Mouse (Mus musculus): ENCODE results near the gene Clstn1. TPM values are rescaled to one million over a fixed set of nuclear protein-coding genes. Genes with fewer than 3 reads are reported as not detected.

Gene Clstn1
- total RNA-seq (2012; rRNA removed): 19.3 and 26.6 TPM in 2 replicates
- 1 to 10 TPM in 1 of 2 experiments, not detected in 1; 6.1 TPM for polyA plus RNA-seq (2012; ENCODE audit: insufficient read depth in 1 of 2, insufficient read length in 2 of 2, low read depth in 1 of 2, low replicate concordance in 2 of 2, missing spikeins in 1 of 2)

DNA sequence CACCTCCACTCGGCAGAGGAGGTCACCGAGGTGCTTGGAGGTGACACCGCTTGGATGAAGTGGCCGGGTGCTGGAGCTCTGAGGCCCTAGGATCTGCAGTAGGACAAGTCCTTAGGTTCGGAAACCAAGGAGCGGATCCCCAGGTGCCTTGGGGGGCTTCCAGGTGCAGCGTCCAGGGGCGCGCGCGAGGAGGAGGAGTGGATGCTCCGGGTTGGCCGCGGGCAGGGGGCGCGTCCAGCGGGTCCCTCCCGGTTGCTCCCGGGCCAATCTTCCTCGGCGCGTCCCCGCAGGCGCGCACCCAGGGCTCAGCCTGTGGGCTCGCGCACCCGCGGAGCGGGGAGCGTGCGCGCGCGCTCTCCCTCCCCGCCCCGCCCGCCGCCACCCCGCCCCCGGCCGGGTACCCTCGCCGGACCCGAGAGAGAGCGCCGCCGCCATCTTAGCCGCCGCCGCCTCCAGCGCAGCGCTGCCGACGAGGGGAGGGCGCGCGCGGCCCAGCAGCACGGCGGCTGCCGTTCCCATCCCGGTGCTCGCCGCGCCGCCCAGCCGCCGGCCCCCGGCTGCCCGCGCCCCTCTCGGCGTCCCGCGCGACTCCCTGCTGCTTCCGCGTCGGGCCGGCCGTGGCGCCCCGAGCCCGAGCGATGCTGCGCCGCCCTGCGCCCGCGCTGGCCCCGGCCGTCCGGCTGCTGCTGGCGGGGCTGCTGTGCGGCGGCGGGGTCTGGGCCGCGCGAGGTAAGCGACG, at the start of gene Clstn1:
TSS of gene Clstn1 (plus strand) at position 425 of the 739 bp plus-strand sequence.
- DNase-seq (ENCODE audit: low read depth, low spot score): no peak
- H3K27me3 ChIP-seq (ENCODE audit: control insufficient read depth in 1 of 2, insufficient read depth in 2 of 2, low read length in 2 of 2): peaks cover 0 to 2% of the 10 kb centered on the region in 2 experiments; a peak in 2 of 4 replicates
- TF ChIP-seq HCFC1 (IDR thresholded peaks at IDR 0.05; ENCODE audit: low read depth, low read length) (no peak), ELF1 (IDR thresholded peaks at IDR 0.05; ENCODE audit: low read depth, low read length) (no peak), POLR2A (IDR thresholded peaks at IDR 0.05; ENCODE audit: control insufficient read depth in 1 of 2, insufficient read depth in 1 of 2, low read depth in 1 of 2, low read length in 2 of 2, poor library complexity in 1 of 2) (no peak), CHD2 (IDR thresholded peaks at IDR 0.05; ENCODE audit: low read length) (no peak), ZNF384 (IDR thresholded peaks at IDR 0.05; ENCODE audit: low read depth, low read length) (no peak), POLR2AphosphoS5 (IDR thresholded peaks at IDR 0.05; ENCODE audit: borderline replicate concordance, low read depth, low read length) (no peak), ZKSCAN1 (IDR thresholded peaks at IDR 0.05; ENCODE audit: low read depth, low read length) (no peak), UBTF (IDR thresholded peaks at IDR 0.05; ENCODE audit: borderline replicate concordance, insufficient read depth, low read depth, low read length) (no peak), KAT2A (conservative IDR thresholded peaks at IDR 0.05; ENCODE audit: low read depth, low read length) (no peak), MEF2A (IDR thresholded peaks at IDR 0.05; ENCODE audit: extremely low read depth, insufficient replicate concordance, low read depth, low read length, poor library complexity, severe bottlenecking) (no peak), POLR2AphosphoS2 (IDR thresholded peaks at IDR 0.05; ENCODE audit: low read length) (no peak), ETS1 (IDR thresholded peaks at IDR 0.05; ENCODE audit: low read depth, low read length) (no peak), RCOR1 (IDR thresholded peaks at IDR 0.05; ENCODE audit: low read depth, low read length) (no peak), GATA1 (IDR thresholded peaks at IDR 0.05; ENCODE audit: low read depth, low read length) (no peak), EP300 (IDR thresholded peaks at IDR 0.05; ENCODE audit: low read depth in 1 of 2, low read length in 2 of 2) (no peak), TAL1 (IDR thresholded peaks at IDR 0.05; ENCODE audit: low read length) (no peak)
- H3K4me3 ChIP-seq (ENCODE audit: control insufficient read depth in 1 of 2, insufficient read depth in 1 of 2, low read depth in 2 of 2, low read length in 2 of 2): no peak within 1 kb of the TSS
- H3K27ac ChIP-seq (ENCODE audit: control insufficient read depth, low read depth, low read length): no peak within 1 kb of the TSS
- H3K36me3 ChIP-seq (ENCODE audit: control insufficient read depth in 1 of 2, insufficient read depth in 2 of 2, low read length in 2 of 2): no peaks in the 10 kb centered on the region
- H3K4me1 ChIP-seq (ENCODE audit: control insufficient read depth in 1 of 2, insufficient read depth in 2 of 2, low read length in 2 of 2): no peaks in the 10 kb centered on the region
- H3K9ac ChIP-seq (ENCODE audit: control insufficient read depth, low read depth, low read length, poor library complexity, severe bottlenecking): no peak within 1 kb of the TSS
- no peaks in the 10 kb centered on the region for H3K9me3 ChIP-seq (replicated peaks; ENCODE audit: insufficient read depth, low read length)
- H3K79me2 ChIP-seq (ENCODE audit: control insufficient read depth, insufficient read depth, low read length, poor library complexity): no peaks in the 10 kb centered on the region

- DNase-seq (ENCODE audit: low read depth, low spot score): no peak
- H3K27me3 ChIP-seq (ENCODE audit: control insufficient read depth in 1 of 2, insufficient read depth in 2 of 2, low read length in 2 of 2): no peaks in the 10 kb centered on the region
- no peaks in the 10 kb centered on the region for H3K4me1 ChIP-seq (ENCODE audit: control insufficient read depth in 1 of 2, insufficient read depth in 2 of 2, low read length in 2 of 2)
- no peaks in the 10 kb centered on the region for H3K9me3 ChIP-seq (replicated peaks; ENCODE audit: insufficient read depth, low read length)
- TF ChIP-seq MAX (IDR thresholded peaks at IDR 0.05; ENCODE audit: low read length) (no peak), HCFC1 (IDR thresholded peaks at IDR 0.05; ENCODE audit: low read depth, low read length) (no peak), MXI1 (IDR thresholded peaks at IDR 0.05; ENCODE audit: low read depth, low read length) (no peak), RAD21 (IDR thresholded peaks at IDR 0.05; ENCODE audit: low read depth, low read length) (no peak), BHLHE40 (IDR thresholded peaks at IDR 0.05; ENCODE audit: borderline replicate concordance, low read depth, low read length) (no peak), ZKSCAN1 (IDR thresholded peaks at IDR 0.05; ENCODE audit: low read depth, low read length) (no peak), CHD1 (IDR thresholded peaks at IDR 0.05; ENCODE audit: low read depth, low read length) (no peak), MYC (IDR thresholded peaks at IDR 0.05; ENCODE audit: low read depth, low read length) (no peak), CTCF (IDR thresholded peaks at IDR 0.05 in 2 of 3, conservative IDR thresholded peaks at IDR 0.05 in 1 of 3; ENCODE audit: control insufficient read depth in 1 of 3, insufficient read depth in 1 of 3, low read depth in 2 of 3, low read length in 3 of 3, poor library complexity in 1 of 3, severe bottlenecking in 1 of 3) (no peak), KAT2A (conservative IDR thresholded peaks at IDR 0.05; ENCODE audit: low read depth, low read length) (no peak), NELFE (IDR thresholded peaks at IDR 0.05; ENCODE audit: low read depth, low read length) (no peak), ZMIZ1 (IDR thresholded peaks at IDR 0.05; ENCODE audit: low read depth, low read length) (no peak), GABPA (IDR thresholded peaks at IDR 0.05; ENCODE audit: low read depth, low read length) (no peak), ETS1 (IDR thresholded peaks at IDR 0.05; ENCODE audit: low read depth, low read length) (no peak), SMC3 (IDR thresholded peaks at IDR 0.05; ENCODE audit: low read depth, low read length) (no peak), SIN3A (IDR thresholded peaks at IDR 0.05; ENCODE audit: low read length) (no peak), TCF12 (IDR thresholded peaks at IDR 0.05; ENCODE audit: low read depth, low read length) (no peak), GATA1 (IDR thresholded peaks at IDR 0.05; ENCODE audit: low read depth, low read length) (no peak), TAL1 (IDR thresholded peaks at IDR 0.05; ENCODE audit: low read length) (no peak), ELF1 (IDR thresholded peaks at IDR 0.05; ENCODE audit: low read depth, low read length) (no peak)
- no peaks in the 10 kb centered on the region for H3K36me3 ChIP-seq (ENCODE audit: control insufficient read depth in 1 of 2, insufficient read depth in 2 of 2, low read length in 2 of 2)
- no peak overlapping the region for H3K4me3 ChIP-seq (ENCODE audit: control insufficient read depth in 1 of 2, insufficient read depth in 1 of 2, low read depth in 2 of 2, low read length in 2 of 2)
- no peak overlapping the region for H3K9ac ChIP-seq (ENCODE audit: control insufficient read depth, low read depth, low read length, poor library complexity, severe bottlenecking)
- H3K27ac ChIP-seq (ENCODE audit: control insufficient read depth, low read depth, low read length): no peak overlapping the region
- no peaks in the 10 kb centered on the region for H3K79me2 ChIP-seq (ENCODE audit: control insufficient read depth, insufficient read depth, low read length, poor library complexity)
Observed at GRCm38 (mm10) chr4:149539441-149539840, 46.8 kb upstream of the Clstn1 start.
